ENCODE assay signal across 23 mouse cellular contexts in the genomic region with DNA sequence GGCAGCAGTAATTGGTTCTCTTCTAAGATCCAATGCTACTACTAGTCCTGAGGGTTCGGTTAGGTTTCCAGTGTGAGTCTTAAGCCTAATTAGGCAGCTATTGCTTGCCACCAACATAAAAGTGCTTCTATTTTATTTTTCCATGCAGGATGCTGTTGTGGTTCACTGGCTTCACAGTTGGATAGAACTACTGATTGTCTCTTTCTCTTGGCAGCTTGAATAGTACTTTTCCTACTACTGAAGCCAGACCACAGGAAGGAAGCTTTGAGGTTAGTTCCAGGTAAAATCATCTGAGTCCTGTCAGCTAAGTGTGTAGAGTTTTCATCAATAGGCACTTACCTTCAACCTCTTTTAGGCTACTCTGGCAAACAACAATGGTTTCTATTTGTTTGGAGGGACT.
DNase-seq lines count a peak whose midpoint lies in the region; ATAC-seq lines count a peak whose summit lies in the region.
"Had no signal": no experiment of that assay in that cellular context is flagged by ENCODE, and none has a peak within 500 bp of the region (broad histone marks: within the 10 kb centered on the region; RNA-seq: fewer than 3 reads in every experiment).

No protein-coding gene starts in this region.

- no peak overlapping the region for H3K4me3 ChIP-seq in heart, embryonic 12.5 days
- H3K4me3 ChIP-seq: embryonic facial prominence, embryonic 12.5 days; embryonic facial prominence, embryonic 15.5 days; forebrain, embryonic 12.5 days; heart, adult 2 months; heart, embryonic 10.5 days; hindbrain, embryonic 12.5 days; hindbrain, embryonic 15.5 days had no signal

- H3K27ac ChIP-seq in heart, embryonic 12.5 days (ENCODE audit: poor library complexity, severe bottlenecking): no peak overlapping the region
- H3K27ac ChIP-seq: embryonic facial prominence, embryonic 12.5 days; embryonic facial prominence, embryonic 15.5 days; forebrain, embryonic 12.5 days; heart, adult 2 months; heart, embryonic 10.5 days; hindbrain, embryonic 12.5 days; hindbrain, embryonic 15.5 days had no signal

- peak; percentile 32 for DNase-seq in cerebellum, adult 11-12 months
- DNase-seq in cerebellum, adult 11 months: no peak
- DNase-seq in Muller cell, postnatal 12 days (ENCODE audit: inconsistent ontology term): peak; percentile 68
- DNase-seq in cerebellum, adult 8-10 months: peak; percentile 30
- peak; percentile 14 to 25 for DNase-seq in cerebellum, postnatal 10 days
- no peak for DNase-seq in layer of hippocampus, postnatal 10 days (ENCODE audit: low spot score in 2 of 2)
- DNase-seq: adrenal gland, adult 8-10 months; adrenal gland, postnatal 25 days; gastrocnemius, postnatal 10 days; gastrocnemius, postnatal 36 days; heart, adult 2 months; kidney, adult 2 months had no signal

- no peak for ATAC-seq in heart, embryonic 12.5 days (ENCODE audit: insufficient number of reproducible peaks, low FRiP score)
- ATAC-seq: activated CD4-positive, CD25-positive, alpha-beta regulatory T cell, adult 4 months; CD4-positive, CD25-positive, alpha-beta regulatory T cell, adult 4 months; forebrain, embryonic 16.5 days; intestine, postnatal 0 days had no signal

- H3K36me3 ChIP-seq in heart, embryonic 12.5 days: no peaks in the 10 kb centered on the region
- H3K36me3 ChIP-seq: embryonic facial prominence, embryonic 12.5 days; embryonic facial prominence, embryonic 15.5 days; forebrain, embryonic 12.5 days; heart, embryonic 10.5 days; hindbrain, embryonic 12.5 days; hindbrain, embryonic 15.5 days had no signal

- H3K4me1 ChIP-seq in heart, embryonic 12.5 days (replicated peaks): no peaks in the 10 kb centered on the region
- H3K4me1 ChIP-seq: embryonic facial prominence, embryonic 12.5 days; embryonic facial prominence, embryonic 15.5 days; forebrain, embryonic 12.5 days; heart, embryonic 10.5 days; hindbrain, embryonic 12.5 days; hindbrain, embryonic 15.5 days had no signal

- H3K27me3 ChIP-seq in heart, embryonic 12.5 days (replicated peaks): no peaks in the 10 kb centered on the region
- H3K27me3 ChIP-seq: embryonic facial prominence, embryonic 12.5 days; embryonic facial prominence, embryonic 15.5 days; forebrain, embryonic 12.5 days; hindbrain, embryonic 12.5 days; hindbrain, embryonic 15.5 days had no signal

- H3K4me2 ChIP-seq in heart, embryonic 12.5 days: no peak overlapping the region
- H3K4me2 ChIP-seq: embryonic facial prominence, embryonic 12.5 days; embryonic facial prominence, embryonic 15.5 days; forebrain, embryonic 12.5 days; hindbrain, embryonic 12.5 days; hindbrain, embryonic 15.5 days had no signal

- no peak overlapping the region for H3K9ac ChIP-seq in heart, embryonic 12.5 days
- H3K9ac ChIP-seq: embryonic facial prominence, embryonic 12.5 days; embryonic facial prominence, embryonic 15.5 days; forebrain, embryonic 12.5 days; hindbrain, embryonic 12.5 days; hindbrain, embryonic 15.5 days had no signal

- no peaks in the 10 kb centered on the region for H3K9me3 ChIP-seq in heart, embryonic 12.5 days (replicated peaks)
- H3K9me3 ChIP-seq: embryonic facial prominence, embryonic 12.5 days; embryonic facial prominence, embryonic 15.5 days; forebrain, embryonic 12.5 days; heart, embryonic 10.5 days; hindbrain, embryonic 12.5 days; hindbrain, embryonic 15.5 days had no signal

- 89% methylated on average over 1 of the region's 1 CpGs for WGBS in heart, embryonic 12.5 days

Comparison
In these comparisons a context has a peak if more than half of its experiments do, and no peak if none do; other contexts are left out.
1. DNase-seq: peak in cerebellum, adult 11-12 months (single experiment), Muller cell, postnatal 12 days (single experiment), cerebellum, adult 8-10 months (single experiment) and cerebellum, postnatal 10 days (2 of 2); none in cerebellum, adult 11 months (single experiment) and layer of hippocampus, postnatal 10 days (0 of 2).